Mouse (Mus musculus): ENCODE results near the gene Zkscan3. TPM values are rescaled to one million over a fixed set of nuclear protein-coding genes. Genes with fewer than 3 reads are reported as not detected.
"Not testable (repeated sequence)": the region's sequence is repeated elsewhere in the genome, so short reads cannot be mapped to it uniquely, and the experiment has no call there.

Zkscan3 gene
- polyA plus RNA-seq, 1 experiment from 2014 or later, result 65.7 TPM

- ATAC-seq (replicated peaks; ENCODE audit: insufficient number of reproducible peaks, insufficient read depth, low FRiP score, low read depth), result no peak
- Histone ChIP-seq H3K4me1 (replicated peaks) (peaks cover 13% of the 10 kb centered on the region), H3K36me3 (no peaks in the 10 kb centered on the region), H3K27me3 (no peaks in the 10 kb centered on the region), H3K4me3 (no peak overlapping the region), H3K9ac (no peak overlapping the region), H3K9me3 (replicated peaks) (no peaks in the 10 kb centered on the region), H3K4me2 (no peak overlapping the region), H3K27ac (no peak overlapping the region)
- 64% methylated on average over 4 of the region's 4 CpGs for WGBS
Measured at GRCm38 (mm10) chr13:21415266-21415665, 12.7 kb upstream of the Zkscan3 start.

- Histone ChIP-seq H3K4me3 (no peak overlapping the region), H3K4me1 (replicated peaks) (peaks cover 13% of the 10 kb centered on the region), H3K9me3 (replicated peaks) (no peaks in the 10 kb centered on the region), H3K27ac (no peak overlapping the region), H3K27me3 (no peaks in the 10 kb centered on the region), H3K36me3 (no peaks in the 10 kb centered on the region), H3K4me2 (peak overlapping the region; percentile 14; the same call in 1 of the 2 replicates), H3K9ac (no peak overlapping the region)
- WGBS, result 51% methylated on average over 15 of the region's 15 CpGs
- ATAC-seq (replicated peaks; ENCODE audit: insufficient number of reproducible peaks, insufficient read depth, low FRiP score, low read depth), result no peak
Measured at GRCm38 (mm10) chr13:21414231-21415212, 12.0 kb upstream of the Zkscan3 start.

- Histone ChIP-seq H3K36me3 (no peaks in the 10 kb centered on the region), H3K9ac (peak overlapping the region; percentile 73), H3K9me3 (replicated peaks) (no peaks in the 10 kb centered on the region), H3K4me2 (peak overlapping the region; percentile 75), H3K27me3 (no peaks in the 10 kb centered on the region), H3K27ac (peak overlapping the region; percentile 87), H3K4me3 (peak overlapping the region; percentile 58), H3K4me1 (replicated peaks) (peaks cover 6% of the 10 kb centered on the region)
- 49% methylated on average over 11 of the region's 11 CpGs for WGBS
- no peak for ATAC-seq (replicated peaks; ENCODE audit: insufficient number of reproducible peaks, insufficient read depth, low FRiP score, low read depth)
Measured at GRCm38 (mm10) chr13:21408805-21409459, 6.4 kb upstream of the Zkscan3 start.

- no peaks in the 10 kb centered on the region for H3K36me3 ChIP-seq
- no peaks in the 10 kb centered on the region for H3K27me3 ChIP-seq
- ATAC-seq (replicated peaks; ENCODE audit: insufficient number of reproducible peaks, insufficient read depth, low FRiP score, low read depth), result peak; percentile 96
- peaks cover 6% of the 10 kb centered on the region for H3K4me1 ChIP-seq (replicated peaks)
- peak overlapping the region; percentile 75 for H3K4me2 ChIP-seq
- no peaks in the 10 kb centered on the region for H3K9me3 ChIP-seq (replicated peaks)
- H3K27ac ChIP-seq, result peak overlapping the region; percentile 87
- H3K9ac ChIP-seq, result peak overlapping the region; percentile 73
- peak overlapping the region; percentile 58 for H3K4me3 ChIP-seq
- 2% methylated on average over 27 of the region's 27 CpGs for WGBS
Measured at GRCm38 (mm10) chr13:21407969-21408804, 5.6 kb upstream of the Zkscan3 start.

- Histone ChIP-seq H3K36me3 (no peaks in the 10 kb centered on the region), H3K9me3 (replicated peaks) (no peaks in the 10 kb centered on the region), H3K27me3 (no peaks in the 10 kb centered on the region), H3K4me3 (peak overlapping the region; percentile 58; the same call in 1 of the 2 replicates), H3K4me2 (peak overlapping the region; percentile 75), H3K4me1 (replicated peaks) (peaks cover 6% of the 10 kb centered on the region), H3K9ac (no peak overlapping the region), H3K27ac (0 out of 2 replicates have a peak overlapping the region, but pooled peaks have one; percentile 87)
- WGBS, result 76% methylated on average over 11 of the region's 11 CpGs
- ATAC-seq (replicated peaks; ENCODE audit: insufficient number of reproducible peaks, insufficient read depth, low FRiP score, low read depth), result no peak
Measured at GRCm38 (mm10) chr13:21407341-21407740, 4.8 kb upstream of the Zkscan3 start.

- H3K4me2 ChIP-seq, result peak overlapping the region; percentile 61
- no peak for ATAC-seq (replicated peaks; ENCODE audit: insufficient number of reproducible peaks, insufficient read depth, low FRiP score, low read depth)
- H3K36me3 ChIP-seq, result peaks cover 6% of the 10 kb centered on the region
- H3K9me3 ChIP-seq (replicated peaks), result no peaks in the 10 kb centered on the region
- peak overlapping the region; percentile 92 for H3K27ac ChIP-seq
- H3K4me3 ChIP-seq, result peak overlapping the region; percentile 89
- no peaks in the 10 kb centered on the region for H3K27me3 ChIP-seq
- 0% methylated on average over 2 of the region's 2 CpGs for WGBS
- peaks cover 19% of the 10 kb centered on the region for H3K4me1 ChIP-seq (replicated peaks)
- peak overlapping the region; percentile 90 for H3K9ac ChIP-seq
Measured at GRCm38 (mm10) chr13:21402848-21403247, 293 bp upstream of the Zkscan3 start.

GRCm38 (mm10) chr13:21401636-21402286 lies 794 bp downstream of the Zkscan3 start:
- peak overlapping the region; percentile 90 for H3K9ac ChIP-seq
- H3K36me3 ChIP-seq, result peaks cover 12% of the 10 kb centered on the region
- H3K4me2 ChIP-seq, result peak overlapping the region; percentile 61
- peak overlapping the region; percentile 92 for H3K27ac ChIP-seq
- no peaks in the 10 kb centered on the region for H3K27me3 ChIP-seq
- H3K4me3 ChIP-seq, result peak overlapping the region; percentile 89
- 6% methylated on average over 12 of the region's 12 CpGs for WGBS
- H3K9me3 ChIP-seq (replicated peaks), result no peaks in the 10 kb centered on the region
- ATAC-seq (replicated peaks; ENCODE audit: insufficient number of reproducible peaks, insufficient read depth, low FRiP score, low read depth), result no peak; the same call in 1 of the 2 replicates
- H3K4me1 ChIP-seq (replicated peaks), result peaks cover 15% of the 10 kb centered on the region

GRCm38 (mm10) chr13:21401166-21401565 lies 1.4 kb downstream of the Zkscan3 start:
- peaks cover 17% of the 10 kb centered on the region for H3K36me3 ChIP-seq
- peak overlapping the region; percentile 90; the same call in 1 of the 2 replicates for H3K9ac ChIP-seq
- no peak for ATAC-seq (replicated peaks; ENCODE audit: insufficient number of reproducible peaks, insufficient read depth, low FRiP score, low read depth)
- H3K4me1 ChIP-seq (replicated peaks), result peaks cover 15% of the 10 kb centered on the region
- no peaks in the 10 kb centered on the region for H3K27me3 ChIP-seq
- no peaks in the 10 kb centered on the region for H3K9me3 ChIP-seq (replicated peaks)
- WGBS, result 60% methylated on average over 3 of the region's 3 CpGs
- peak overlapping the region; percentile 61 for H3K4me2 ChIP-seq
- H3K27ac ChIP-seq, result no peak overlapping the region
- H3K4me3 ChIP-seq, result peak overlapping the region; percentile 89

- no peak overlapping the region for H3K27ac ChIP-seq
- H3K4me1 ChIP-seq (replicated peaks), result peaks cover 15% of the 10 kb centered on the region
- H3K9ac ChIP-seq, result no peak overlapping the region
- no peak for ATAC-seq (replicated peaks; ENCODE audit: insufficient number of reproducible peaks, insufficient read depth, low FRiP score, low read depth)
- H3K4me3 ChIP-seq, result no peak overlapping the region
- H3K36me3 ChIP-seq, result peaks cover 49% of the 10 kb centered on the region
- H3K4me2 ChIP-seq, result no peak overlapping the region
- WGBS, result 79% methylated on average over 2 of the region's 2 CpGs
- no peaks in the 10 kb centered on the region for H3K27me3 ChIP-seq
- H3K9me3 ChIP-seq (replicated peaks), result no peaks in the 10 kb centered on the region
Measured at GRCm38 (mm10) chr13:21397486-21397885, 5.1 kb downstream of the Zkscan3 start.

GRCm38 (mm10) chr13:21396048-21396447 lies 6.5 kb downstream of the Zkscan3 start:
- WGBS, result 95% methylated on average over 18 of the region's 18 CpGs
- not testable (repeated sequence) for ATAC-seq (replicated peaks; ENCODE audit: insufficient number of reproducible peaks, insufficient read depth, low FRiP score, low read depth)

More at GRCm38 (mm10) chr13:21396048-21396447, 6.5 kb downstream of the Zkscan3 start:
- H3K27me3 ChIP-seq; H3K9ac ChIP-seq; H3K4me2 ChIP-seq; H3K4me3 ChIP-seq; H3K9me3 ChIP-seq (replicated peaks); H3K4me1 ChIP-seq (replicated peaks); H3K27ac ChIP-seq: not testable (repeated sequence)
- peaks cover 63% of the 10 kb centered on the region for H3K36me3 ChIP-seq

Data from heart, embryonic 15.5 days (tissue).